Mouse (Mus musculus) midbrain, embryonic 10.5 days (tissue): ENCODE data around the gene Ptprd. TPM values are rescaled to one million over a fixed set of nuclear protein-coding genes. Genes with fewer than 3 reads are reported as not detected.

Experiments
- DNase-seq: peaks from one replicate; pipeline ENCODE4 v3.0.0-alpha.2; 2017; ENCODE audit warnings: low spot score
- H3K27ac ChIP-seq: fragments of 300-500 bp; sonication (generic); replicated peaks from 2 replicates; pipeline ENCODE4 v1.5.1; 2016; ENCODE audit warnings: mild to moderate bottlenecking
- H3K27me3 ChIP-seq: fragments of 300-500 bp; sonication (generic); 2 replicates; pipeline ENCODE4 v1.6.1; 2016; ENCODE audit warnings: low read depth, mild to moderate bottlenecking; ENCODE audit not compliant: poor library complexity, severe bottlenecking
- H3K36me3 ChIP-seq: fragments of 300-500 bp; sonication (generic); 2 replicates; pipeline ENCODE4 v1.6.1; 2016; ENCODE audit warnings: mild to moderate bottlenecking, moderate library complexity
- H3K4me1 ChIP-seq: fragments of 300-500 bp; sonication (generic); 2 replicates; pipeline ENCODE4 v1.6.1; 2016
- H3K4me3 ChIP-seq: fragments of 300-500 bp; sonication (generic); 2 replicates; pipeline ENCODE4 v1.5.1; 2016; ENCODE audit warnings: mild to moderate bottlenecking, moderate library complexity
- H3K9me3 ChIP-seq: fragments of 300-500 bp; sonication (generic); replicated peaks from 2 replicates; pipeline ENCODE4 v1.6.1; 2016; ENCODE audit warnings: mild to moderate bottlenecking
- WGBS: fragments of 180-500 bp; shearing (Covaris S2); methylation state at CpG from one replicate; pipeline ENCODE4 v1.1.7; 2016; 5-methylcytosine and 5-hydroxymethylcytosine counted together
- polyA plus RNA-seq: library from polyadenylated mRNA; unstranded; fragments of >200 nt; fragmentation: Nextera tagmentation; extraction: Ambion mirVana; gene quantifications from 2 replicates; pipeline ENCODE4 v1.2.1, GENCODE M21; 2016

Gene Ptprd
- polyA plus RNA-seq, 1 experiment from 2014 or later: 9.6 TPM

DNA sequence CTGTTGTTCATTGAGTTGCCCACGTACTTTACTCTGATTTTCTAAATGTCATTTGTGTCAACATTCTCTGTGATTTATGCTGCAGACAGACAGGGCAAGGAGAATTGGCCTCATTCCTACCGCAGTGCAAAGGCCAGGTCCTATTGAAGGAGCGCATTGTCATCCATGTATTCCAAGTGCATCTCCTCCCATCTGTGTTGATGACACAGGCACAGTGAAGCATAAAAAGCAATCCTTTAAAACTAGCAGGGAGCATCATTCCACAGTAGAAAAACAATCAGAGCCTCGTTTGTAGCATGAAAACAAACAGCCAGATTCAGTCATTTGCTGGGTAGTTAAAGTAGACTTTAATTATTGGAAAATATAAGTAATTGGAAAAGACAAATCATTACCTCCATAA is 960.6 kb downstream of the Ptprd start:
- no peaks in the 10 kb centered on the region for H3K4me1 ChIP-seq
- no peaks in the 10 kb centered on the region for H3K9me3 ChIP-seq
- no peak overlapping the region for H3K27ac ChIP-seq
- no peaks in the 10 kb centered on the region for H3K27me3 ChIP-seq
- no peak overlapping the region for H3K4me3 ChIP-seq
- WGBS: 73% methylated on average over 4 of the region's 4 CpGs
- DNase-seq: no peak
- H3K36me3 ChIP-seq: no peaks in the 10 kb centered on the region

GRCm38 (mm10) chr4:77249801-77250200 is 962.0 kb downstream of the Ptprd start:
- no peaks in the 10 kb centered on the region for H3K36me3 ChIP-seq
- no peak overlapping the region for H3K27ac ChIP-seq
- H3K4me3 ChIP-seq: no peak overlapping the region
- no peaks in the 10 kb centered on the region for H3K9me3 ChIP-seq
- DNase-seq: no peak
- H3K27me3 ChIP-seq: no peaks in the 10 kb centered on the region
- H3K4me1 ChIP-seq: no peaks in the 10 kb centered on the region
- WGBS: 38% methylated on average over 1 of the region's 1 CpGs

- no peak overlapping the region for H3K4me3 ChIP-seq
- WGBS: 88% methylated on average over 1 of the region's 1 CpGs
- H3K36me3 ChIP-seq: no peaks in the 10 kb centered on the region
- H3K9me3 ChIP-seq: no peaks in the 10 kb centered on the region
- DNase-seq: no peak
- H3K27ac ChIP-seq: no peak overlapping the region
- H3K4me1 ChIP-seq: no peaks in the 10 kb centered on the region
- no peaks in the 10 kb centered on the region for H3K27me3 ChIP-seq
Measured at GRCm38 (mm10) chr4:77248918-77249317, 962.8 kb downstream of the Ptprd start.

- Histone ChIP-seq H3K4me1 (no peaks in the 10 kb centered on the region), H3K9me3 (no peaks in the 10 kb centered on the region), H3K27me3 (no peaks in the 10 kb centered on the region), H3K36me3 (no peaks in the 10 kb centered on the region), H3K4me3 (no peak overlapping the region), H3K27ac (no peak overlapping the region)
- no peak for DNase-seq
- 82% methylated on average over 6 of the region's 6 CpGs for WGBS
Measured at GRCm38 (mm10) chr4:77241852-77242455, 969.8 kb downstream of the Ptprd start.

- Histone ChIP-seq H3K27ac (no peak overlapping the region), H3K9me3 (no peaks in the 10 kb centered on the region), H3K4me3 (no peak overlapping the region), H3K27me3 (no peaks in the 10 kb centered on the region), H3K4me1 (no peaks in the 10 kb centered on the region), H3K36me3 (no peaks in the 10 kb centered on the region)
- DNase-seq: no peak
- WGBS: 78% methylated on average over 1 of the region's 1 CpGs
Measured at GRCm38 (mm10) chr4:77238144-77238543, 973.6 kb downstream of the Ptprd start.

GRCm38 (mm10) chr4:77233243-77233642 is 978.5 kb downstream of the Ptprd start:
- H3K4me3 ChIP-seq: no peak overlapping the region
- DNase-seq: no peak
- no peaks in the 10 kb centered on the region for H3K27me3 ChIP-seq
- H3K9me3 ChIP-seq: no peaks in the 10 kb centered on the region
- H3K36me3 ChIP-seq: no peaks in the 10 kb centered on the region
- H3K27ac ChIP-seq: no peak overlapping the region
- 84% methylated on average over 2 of the region's 2 CpGs for WGBS
- no peaks in the 10 kb centered on the region for H3K4me1 ChIP-seq

GRCm38 (mm10) chr4:77168866-77169265 is 1042.9 kb downstream of the Ptprd start:
- no peak overlapping the region for H3K4me3 ChIP-seq
- no peaks in the 10 kb centered on the region for H3K9me3 ChIP-seq
- 86% methylated on average over 8 of the region's 8 CpGs for WGBS
- no peaks in the 10 kb centered on the region for H3K4me1 ChIP-seq
- H3K27ac ChIP-seq: no peak overlapping the region
- no peak for DNase-seq
- no peaks in the 10 kb centered on the region for H3K36me3 ChIP-seq
- H3K27me3 ChIP-seq: no peaks in the 10 kb centered on the region

- H3K36me3 ChIP-seq: no peaks in the 10 kb centered on the region
- H3K9me3 ChIP-seq: no peaks in the 10 kb centered on the region
- no peaks in the 10 kb centered on the region for H3K4me1 ChIP-seq
- H3K27me3 ChIP-seq: no peaks in the 10 kb centered on the region
- WGBS: 91% methylated on average over 3 of the region's 3 CpGs
- no peak overlapping the region for H3K4me3 ChIP-seq
- DNase-seq: no peak
- no peak overlapping the region for H3K27ac ChIP-seq
Measured at GRCm38 (mm10) chr4:77157601-77158000, 1054.2 kb downstream of the Ptprd start.

DNA sequence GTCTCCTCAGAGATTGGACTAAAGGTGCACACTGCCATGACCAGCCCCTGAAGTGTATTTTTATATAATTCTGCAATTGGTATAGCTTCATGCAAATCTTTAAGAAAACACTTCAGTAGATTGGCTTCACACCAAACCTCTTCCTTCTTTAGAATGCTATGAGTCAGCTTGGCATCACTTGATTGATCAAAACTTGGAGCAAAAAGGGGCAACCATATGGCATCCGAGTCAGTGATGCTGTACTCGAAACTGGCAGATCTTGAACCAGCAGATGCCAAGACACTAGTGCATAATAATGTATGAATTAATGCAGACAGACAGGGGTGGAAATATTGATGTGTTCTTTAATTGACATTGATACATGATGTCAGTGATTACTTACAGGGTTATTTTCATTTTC is 1056.2 kb downstream of the Ptprd start:
- DNase-seq: no peak
- WGBS: 88% methylated on average over 2 of the region's 2 CpGs
- Histone ChIP-seq H3K9me3 (no peaks in the 10 kb centered on the region), H3K36me3 (no peaks in the 10 kb centered on the region), H3K27ac (no peak overlapping the region), H3K27me3 (no peaks in the 10 kb centered on the region), H3K4me3 (no peak overlapping the region), H3K4me1 (no peaks in the 10 kb centered on the region)

- Histone ChIP-seq H3K9me3 (no peaks in the 10 kb centered on the region), H3K4me1 (no peaks in the 10 kb centered on the region), H3K27me3 (no peaks in the 10 kb centered on the region), H3K27ac (no peak overlapping the region), H3K36me3 (no peaks in the 10 kb centered on the region), H3K4me3 (no peak overlapping the region)
- no peak for DNase-seq
- 100% methylated on average over 1 of the region's 1 CpGs for WGBS
Measured at GRCm38 (mm10) chr4:77155037-77155436, 1056.7 kb downstream of the Ptprd start.

DNA sequence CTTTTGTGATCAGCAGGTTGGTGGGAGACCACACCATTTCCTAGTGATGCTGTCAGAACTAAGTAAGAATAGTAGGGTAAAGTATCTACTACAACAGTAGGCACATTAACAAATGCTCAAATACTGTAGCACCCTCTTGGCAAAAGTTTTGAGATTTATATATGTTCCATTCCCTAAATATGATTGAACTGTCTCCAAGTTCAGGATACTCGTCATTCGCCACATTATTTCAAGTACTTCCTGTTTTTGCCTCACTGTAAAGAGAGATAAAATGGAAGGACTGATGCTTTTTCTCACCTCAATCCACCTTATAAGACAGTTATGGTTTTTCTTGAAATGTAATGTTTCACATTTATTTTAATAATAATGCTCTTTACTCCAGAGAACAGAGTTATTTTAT is 1086.9 kb downstream of the Ptprd start:
- Histone ChIP-seq H3K4me1 (no peaks in the 10 kb centered on the region), H3K9me3 (no peaks in the 10 kb centered on the region), H3K36me3 (no peaks in the 10 kb centered on the region), H3K27me3 (no peaks in the 10 kb centered on the region), H3K4me3 (no peak overlapping the region), H3K27ac (no peak overlapping the region)
- no peak for DNase-seq
- 81% methylated on average over 2 of the region's 2 CpGs for WGBS

GRCm38 (mm10) chr4:77110894-77111293 is 1100.9 kb downstream of the Ptprd start:
- H3K27ac ChIP-seq: no peak overlapping the region
- DNase-seq: no peak
- no peaks in the 10 kb centered on the region for H3K4me1 ChIP-seq
- WGBS: 87% methylated on average over 1 of the region's 1 CpGs
- no peaks in the 10 kb centered on the region for H3K36me3 ChIP-seq
- no peaks in the 10 kb centered on the region for H3K9me3 ChIP-seq
- H3K4me3 ChIP-seq: no peak overlapping the region
- no peaks in the 10 kb centered on the region for H3K27me3 ChIP-seq

- Histone ChIP-seq H3K27ac (no peak overlapping the region), H3K9me3 (no peaks in the 10 kb centered on the region), H3K27me3 (no peaks in the 10 kb centered on the region), H3K4me1 (no peaks in the 10 kb centered on the region), H3K4me3 (no peak overlapping the region), H3K36me3 (no peaks in the 10 kb centered on the region)
- 90% methylated on average over 2 of the region's 2 CpGs for whole genome bisulfite sequencing
- DNase-seq: no peak
Measured at GRCm38 (mm10) chr4:77107291-77107690, 1104.5 kb downstream of the Ptprd start.

- Histone ChIP-seq H3K9me3 (no peaks in the 10 kb centered on the region), H3K36me3 (no peaks in the 10 kb centered on the region), H3K27me3 (no peaks in the 10 kb centered on the region), H3K27ac (no peak overlapping the region), H3K4me1 (no peaks in the 10 kb centered on the region), H3K4me3 (no peak overlapping the region)
- peak; percentile 39 for DNase-seq
- 57% methylated on average over 3 of the region's 3 CpGs for WGBS
Measured at GRCm38 (mm10) chr4:77083165-77083564, 1128.6 kb downstream of the Ptprd start.
